Mouse (Mus musculus) kidney, postnatal 25 days (tissue): ENCODE measurements around the gene Adamts15.

ENCODE experiments used
- DNase-seq, 2 experiments: peaks; one replicate each; pipeline ENCODE4 v3.0.0; 2021; ENCODE audit warnings: mixed read lengths in 2 of 2

Adamts15 gene

GRCm38 (mm10) chr9:30922197-30922894, at the start of gene Adamts15:
Gene Adamts15 (minus strand): TSS chr9:30922452.
- peak; percentile 79 to 91 for DNase-seq

DNA sequence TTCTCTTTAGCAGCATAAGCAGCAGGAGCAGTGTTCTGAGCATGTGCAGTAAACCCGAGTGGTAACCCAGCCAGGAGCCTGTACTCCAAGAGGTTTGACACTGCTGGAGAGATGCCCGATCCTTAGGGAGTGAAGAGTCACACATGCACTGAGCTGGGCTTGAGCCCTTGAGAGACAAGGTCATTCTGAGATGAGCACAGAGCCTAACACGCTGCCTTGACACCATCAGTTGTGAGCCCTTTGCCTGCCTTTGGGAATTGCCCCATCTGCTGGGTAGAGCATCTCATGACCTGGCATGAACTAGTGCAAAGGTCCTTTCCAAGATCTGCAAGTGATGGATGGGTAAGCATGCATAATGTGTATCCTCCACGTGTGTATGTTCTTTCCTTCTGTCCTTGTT, 49.7 kb upstream of the Adamts15 start:
- DNase-seq: no peak

DNA sequence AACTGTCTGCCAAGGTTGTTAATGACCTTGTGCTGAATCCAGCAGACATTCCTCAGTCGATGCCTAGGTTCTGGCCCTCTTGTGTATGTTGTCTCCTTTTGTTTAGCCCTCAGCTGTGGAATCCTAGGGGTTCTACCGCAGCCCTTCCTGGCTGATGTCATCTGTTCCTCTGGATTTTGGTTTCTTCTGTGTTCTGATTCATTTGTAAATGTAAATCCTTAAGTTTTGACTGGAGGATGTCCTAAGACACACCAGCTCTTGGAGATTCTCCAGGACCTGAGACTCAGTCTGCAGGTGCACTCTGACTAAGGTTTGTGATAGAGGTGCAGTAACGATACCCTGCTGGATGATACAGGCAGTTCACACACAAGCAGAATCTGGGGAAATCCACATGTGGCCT, 47.7 kb upstream of the Adamts15 start:
- no peak for DNase-seq

DNA sequence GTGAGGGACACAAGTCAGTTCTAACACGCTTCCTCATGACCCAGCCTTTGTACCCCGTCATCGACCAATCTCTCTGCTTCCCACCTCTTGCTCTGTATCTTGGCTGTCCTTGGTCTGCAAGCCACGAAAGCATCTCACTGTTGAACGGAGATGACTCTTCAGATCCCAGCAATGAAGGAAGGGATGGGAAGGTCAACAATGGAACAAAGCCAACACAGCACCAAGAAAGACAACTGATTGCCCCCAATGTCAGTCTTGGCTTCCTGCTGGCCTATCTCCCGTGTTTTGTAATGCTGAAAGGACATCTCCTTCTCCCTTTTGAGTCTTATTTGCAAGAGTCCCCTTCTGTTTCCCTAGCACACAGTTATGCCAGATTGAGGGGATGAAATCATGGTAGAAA, 45.9 kb upstream of the Adamts15 start:
- no peak for DNase-seq

GRCm38 (mm10) chr9:30966881-30967280, 44.6 kb upstream of the Adamts15 start:
- DNase-seq: no peak

GRCm38 (mm10) chr9:30964685-30965084, 42.4 kb upstream of the Adamts15 start:
- DNase-seq: no peak

- no peak for DNase-seq
Measured at GRCm38 (mm10) chr9:30963780-30964179, 41.5 kb upstream of the Adamts15 start.

GRCm38 (mm10) chr9:30955246-30955645, 33.0 kb upstream of the Adamts15 start:
- DNase-seq: no peak

DNA sequence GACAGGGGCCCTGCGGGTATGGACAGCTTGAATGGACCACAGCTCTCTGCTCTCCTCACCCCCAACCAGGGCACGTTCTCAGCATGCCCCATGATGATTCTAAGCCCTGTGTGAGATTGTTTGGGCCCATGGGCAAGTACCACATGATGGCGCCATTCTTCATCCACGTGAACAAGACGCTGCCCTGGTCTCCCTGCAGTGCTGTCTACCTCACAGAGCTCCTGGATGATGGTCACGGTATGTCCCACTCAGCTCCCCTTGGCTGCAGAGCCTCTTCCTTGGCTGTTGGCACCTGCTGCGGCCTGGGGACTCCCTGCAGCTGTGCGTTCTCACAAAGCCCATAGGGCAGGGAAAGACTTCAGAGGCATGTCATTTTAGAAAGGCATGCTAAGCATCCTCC, 31.0 kb upstream of the Adamts15 start:
- peak; percentile 42 to 55 for DNase-seq

GRCm38 (mm10) chr9:30951461-30951860, 29.2 kb upstream of the Adamts15 start:
- no peak for DNase-seq

DNA sequence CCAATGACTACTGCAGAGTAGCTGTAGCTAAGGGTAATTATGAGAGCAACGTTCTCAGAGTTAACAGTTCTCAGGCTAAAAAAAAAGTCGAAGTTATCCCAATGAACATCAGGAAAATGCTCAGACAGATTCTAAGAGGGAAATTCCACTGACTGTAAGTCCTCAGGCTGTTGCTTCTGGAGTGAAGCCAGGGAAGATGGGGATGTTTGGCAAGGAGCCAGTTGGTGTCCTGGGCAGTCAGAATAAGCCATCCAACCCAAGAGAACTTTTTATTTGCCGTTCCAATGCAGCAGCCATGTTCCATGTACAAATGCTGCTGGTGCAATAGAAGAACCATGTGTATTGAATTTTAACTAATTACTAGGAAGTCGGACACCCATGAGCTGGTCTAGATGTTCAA, 28.3 kb upstream of the Adamts15 start:
- DNase-seq: peak in 1 of 2 experiments; percentile 44

DNA sequence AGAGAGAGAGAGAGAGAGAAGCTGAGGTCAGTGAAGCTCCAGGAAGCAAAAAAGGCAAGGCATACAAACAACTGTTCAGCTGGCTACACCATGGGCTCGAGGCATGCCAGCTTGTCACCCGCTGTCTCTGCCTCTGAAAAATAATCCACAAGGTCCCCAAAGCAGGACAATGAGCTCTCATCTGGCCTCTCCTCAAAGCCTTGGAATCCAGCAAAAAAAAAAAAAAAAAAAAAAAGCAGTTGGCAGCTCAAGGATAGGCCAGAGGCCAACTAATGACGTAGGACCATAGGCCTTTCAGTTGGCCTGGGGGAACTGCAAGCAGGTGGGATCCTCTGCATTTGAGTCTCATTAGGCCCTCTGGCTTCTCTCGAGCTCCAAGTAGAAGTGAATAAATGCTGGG, 27.7 kb upstream of the Adamts15 start:
- DNase-seq: no peak

- no peak for DNase-seq
Measured at GRCm38 (mm10) chr9:30949422-30949821, 27.2 kb upstream of the Adamts15 start.

- peak; percentile 50 to 66 for DNase-seq
Measured at GRCm38 (mm10) chr9:30945276-30945675, 23.0 kb upstream of the Adamts15 start.

- DNase-seq: no peak
Measured at GRCm38 (mm10) chr9:30944234-30944633, 22.0 kb upstream of the Adamts15 start.

GRCm38 (mm10) chr9:30943341-30943740, 21.1 kb upstream of the Adamts15 start:
- no peak for DNase-seq

GRCm38 (mm10) chr9:30942512-30943313, 20.5 kb upstream of the Adamts15 start, which contains the start of gene Adamts8:
Gene Adamts8 (plus strand): TSS chr9:30942562.
- DNase-seq: peak in 1 of 2 experiments; percentile 46

GRCm38 (mm10) chr9:30940328-30940727, 18.1 kb upstream of the Adamts15 start:
- peak; percentile 84 to 95 for DNase-seq

- peak; percentile 67 to 81 for DNase-seq
Measured at GRCm38 (mm10) chr9:30936674-30937438, 14.6 kb upstream of the Adamts15 start.

GRCm38 (mm10) chr9:30934827-30935226, 12.6 kb upstream of the Adamts15 start:
- no peak for DNase-seq

DNA sequence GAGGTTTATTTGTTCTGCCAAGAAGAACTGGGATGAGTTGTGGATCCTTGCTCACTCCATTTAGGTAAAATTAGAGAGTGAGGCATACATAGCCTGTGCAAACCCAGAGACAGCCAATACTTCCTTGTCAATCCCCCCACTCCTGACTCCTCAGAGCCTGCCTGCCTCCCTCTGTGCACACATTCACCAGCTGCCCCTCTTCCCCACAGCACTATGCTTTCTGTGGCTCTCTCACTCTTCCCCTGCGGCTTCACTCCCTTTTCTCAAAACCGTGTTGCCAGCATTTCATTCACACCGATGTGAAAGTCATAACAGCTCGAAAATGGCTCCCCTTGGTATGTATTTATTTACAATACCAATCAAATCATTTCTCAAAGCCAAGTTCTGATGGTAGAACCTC, 10.1 kb upstream of the Adamts15 start:
- DNase-seq: no peak

- DNase-seq: no peak
Measured at GRCm38 (mm10) chr9:30928759-30929158, 6.5 kb upstream of the Adamts15 start.
